Mouse (Mus musculus) heart, adult 2 months (tissue): Measurements from ENCODE around the gene Myrf. TPM values are rescaled to one million over a fixed set of nuclear protein-coding genes. Genes with fewer than 3 reads are reported as not detected.

Experiments
- DNase-seq, 2 experiments: peaks; one replicate each; pipeline ENCODE4 v3.0.0; 2021
- H3K27ac ChIP-seq: fragments of 200-600 bp; 2 replicates; pipeline ENCODE4 v1.8.1; 2022
- H3K27me3 ChIP-seq: fragments of 200-500 bp; 2 replicates; pipeline ENCODE4 v1.6.1; 2012; ENCODE audit warnings: mild to moderate bottlenecking, low read length, inconsistent platforms, mixed read lengths; ENCODE audit not compliant: control insufficient read depth, insufficient read depth
- H3K36me3 ChIP-seq: fragments of 200-500 bp; 2 replicates; pipeline ENCODE4 v1.6.1; 2012; ENCODE audit warnings: low read length, inconsistent platforms; ENCODE audit not compliant: control insufficient read depth, insufficient read depth
- H3K4me1 ChIP-seq: fragments of 200-500 bp; 2 replicates; pipeline ENCODE4 v1.6.1; 2011; ENCODE audit warnings: low read length; ENCODE audit not compliant: control insufficient read depth, insufficient read depth
- H3K4me3 ChIP-seq: fragments of 200-600 bp; 2 replicates; pipeline ENCODE4 v1.8.1; 2022
- H3K79me2 ChIP-seq: fragments of 200-500 bp; replicated peaks from 2 replicates; pipeline ENCODE4 v1.6.1; 2012; ENCODE audit warnings: mild to moderate bottlenecking, inconsistent platforms, low read length, moderate library complexity, mixed read lengths; ENCODE audit not compliant: control insufficient read depth, insufficient read depth
- H3K9ac ChIP-seq: fragments of 200-500 bp; 2 replicates; pipeline ENCODE4 v1.6.1; 2012; ENCODE audit warnings: low read depth, mild to moderate bottlenecking, control low read depth, inconsistent platforms, low read length, mixed read lengths
- CTCF ChIP-seq: fragments of 200-600 bp; IDR thresholded peaks from 2 replicates; pipeline ENCODE4 v1.8.1; 2022; ENCODE audit warnings: antibody characterized with exemption, mild to moderate bottlenecking, moderate library complexity
- EP300 ChIP-seq: fragments of 200-500 bp; IDR thresholded peaks from 2 replicates; pipeline ENCODE4 v1.6.1; 2011; ENCODE audit warnings: low read depth, low read length, control low read depth; ENCODE audit not compliant: insufficient read depth
- POLR2A ChIP-seq: fragments of 200-500 bp; IDR thresholded peaks from 2 replicates; pipeline ENCODE4 v1.6.1; 2011; ENCODE audit warnings: mild to moderate bottlenecking, low read depth, low read length, control low read depth; ENCODE audit not compliant: insufficient read depth
- WGBS: fragments of 180-500 bp; shearing (Covaris S2); methylation state at CpG from one replicate; pipeline ENCODE4 v1.1.7; 2018; 5-methylcytosine and 5-hydroxymethylcytosine counted together
- intact Hi-C: fragments of 180-260 bp; cut with DNase I; formaldehyde crosslinking; loops from one replicate; pipeline ENCODE4 v1.15.1; 2025
- polyA plus RNA-seq: library from polyadenylated mRNA; depleted of rRNA; stranded (reverse); fragments of >200 nt; gene quantifications from 2 replicates; pipeline ENCODE4 v1.2.3, GENCODE M21; 2012
- total RNA-seq, 2 experiments: library from RNA; stranded (reverse); gene quantifications; 2 replicates each; pipeline ENCODE4 v1.2.3; 2021

The Myrf gene
- total and polyA plus RNA-seq, 3 experiments, result 3.9 to 6.5 (median 4.7) TPM

DNA sequence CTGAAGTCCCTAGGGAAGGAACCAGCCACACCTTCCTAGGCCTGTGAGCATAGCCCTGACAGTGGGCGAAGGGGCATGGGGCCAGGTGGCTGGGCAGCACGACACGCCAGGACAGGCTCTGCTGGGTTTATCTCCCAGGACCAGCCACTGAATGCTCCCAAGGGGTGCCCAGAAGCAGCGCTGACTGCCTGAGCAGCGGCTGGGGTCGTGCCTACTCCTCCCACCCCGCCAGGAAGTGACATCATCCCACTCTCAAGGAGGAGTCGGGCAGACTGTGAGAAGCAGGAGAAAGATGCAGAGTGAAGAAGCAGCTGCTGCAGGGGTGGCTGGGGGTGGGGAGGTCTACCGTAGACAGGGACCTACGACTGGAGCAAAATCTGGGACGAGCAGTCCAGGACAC, 32.2 kb upstream of the Myrf start:
- peak; percentile 58 to 63 for DNase-seq
- Histone ChIP-seq H3K36me3 (no peaks in the 10 kb centered on the region), H3K27me3 (no peaks in the 10 kb centered on the region), H3K27ac (peak overlapping the region; percentile 33), H3K79me2 (no peaks in the 10 kb centered on the region), H3K4me1 (peaks cover 2% of the 10 kb centered on the region), H3K9ac (peak overlapping the region; percentile 26), H3K4me3 (no peak overlapping the region)
- intact Hi-C loops, result no loop called here
- WGBS, result 23% methylated on average over 11 of the region's 11 CpGs
- TF ChIP-seq POLR2A (no peak), EP300 (no peak), CTCF (no peak)

DNA sequence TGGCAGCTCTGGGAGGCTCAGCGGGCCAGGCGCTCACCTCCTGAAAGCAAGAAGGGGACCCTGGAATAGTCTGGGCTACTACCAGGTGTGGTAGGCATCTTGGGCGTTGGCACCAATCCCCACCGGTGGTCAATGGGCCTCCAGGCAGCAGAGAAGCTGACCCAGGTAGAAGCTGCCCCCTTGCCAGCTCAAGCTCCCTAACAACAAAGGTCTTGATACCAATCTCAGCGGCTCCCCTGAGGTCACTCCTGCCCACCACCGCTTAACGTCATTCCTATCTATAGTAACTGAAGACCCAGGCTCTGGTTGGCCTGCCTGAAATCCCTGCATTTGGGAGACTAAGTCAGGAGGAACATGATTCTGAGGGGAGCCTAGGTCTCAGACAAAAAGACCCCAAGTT, 31.0 kb upstream of the Myrf start:
- Histone ChIP-seq H3K4me1 (peaks cover 5% of the 10 kb centered on the region), H3K27me3 (no peaks in the 10 kb centered on the region), H3K36me3 (no peaks in the 10 kb centered on the region), H3K79me2 (no peaks in the 10 kb centered on the region), H3K4me3 (no peak overlapping the region), H3K27ac (no peak overlapping the region), H3K9ac (no peak overlapping the region)
- DNase-seq, result no peak
- no peak for TF ChIP-seq POLR2A
- no peak for TF ChIP-seq CTCF
- no peak for TF ChIP-seq EP300
- intact Hi-C loops, result no loop called here
- 90% methylated on average over 7 of the region's 7 CpGs for WGBS

DNA sequence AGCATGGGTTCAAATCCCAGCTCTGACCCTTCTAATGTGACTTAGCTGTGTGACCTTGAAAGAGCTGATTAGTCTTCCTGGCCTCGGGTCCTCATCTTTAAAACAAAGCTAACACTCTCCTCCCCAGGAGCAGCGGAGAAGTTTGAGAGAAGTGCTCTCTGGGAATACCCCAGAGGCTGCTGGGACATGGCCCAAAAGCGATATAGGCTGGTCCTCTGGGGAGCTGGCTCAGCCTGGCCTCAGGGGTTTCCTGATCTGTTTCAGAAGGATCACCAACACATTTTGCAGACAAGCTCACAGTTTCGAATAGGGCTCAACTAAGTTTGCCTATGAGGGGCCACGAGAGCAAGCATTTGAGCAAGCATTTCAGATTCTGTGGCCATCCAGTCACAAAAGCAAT, 29.8 kb upstream of the Myrf start:
- H3K27me3 ChIP-seq, result no peaks in the 10 kb centered on the region
- no peaks in the 10 kb centered on the region for H3K79me2 ChIP-seq
- peaks cover 5% of the 10 kb centered on the region for H3K4me1 ChIP-seq
- no peaks in the 10 kb centered on the region for H3K36me3 ChIP-seq
- H3K4me3 ChIP-seq, result no peak overlapping the region
- H3K27ac ChIP-seq, result no peak overlapping the region
- DNase-seq, result no peak
- TF ChIP-seq EP300 (no peak), POLR2A (no peak), CTCF (no peak)
- intact Hi-C loops, result no loop called here
- WGBS, result 75% methylated on average over 5 of the region's 5 CpGs
- no peak overlapping the region for H3K9ac ChIP-seq

DNA sequence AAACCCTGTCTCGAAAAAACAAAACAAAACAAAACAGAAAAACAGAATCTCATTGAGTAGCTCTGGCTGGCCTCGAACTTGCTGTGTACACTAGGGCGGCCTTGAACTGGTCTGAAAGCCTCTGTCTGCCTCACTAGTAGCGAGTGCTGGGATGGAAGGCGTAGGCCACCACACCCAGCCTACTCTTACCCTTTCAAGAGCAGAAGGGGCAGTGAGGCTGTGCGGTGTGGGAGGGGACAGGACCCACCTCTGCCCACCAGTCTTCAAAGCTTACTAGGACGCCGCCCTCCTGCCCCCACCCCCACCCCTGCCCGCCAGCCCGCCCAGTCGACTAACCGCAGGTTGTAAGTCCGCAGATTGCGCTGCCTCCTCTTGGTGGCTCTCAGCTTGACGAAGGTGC, 28.3 kb upstream of the Myrf start:
- Histone ChIP-seq H3K27ac (no peak overlapping the region), H3K79me2 (no peaks in the 10 kb centered on the region), H3K36me3 (no peaks in the 10 kb centered on the region), H3K4me3 (no peak overlapping the region), H3K4me1 (peaks cover 5% of the 10 kb centered on the region), H3K27me3 (no peaks in the 10 kb centered on the region), H3K9ac (no peak overlapping the region)
- no peak for DNase-seq
- intact Hi-C loops, result no loop called here
- TF ChIP-seq POLR2A (no peak), EP300 (no peak), CTCF (no peak)
- 93% methylated on average over 15 of the region's 15 CpGs for WGBS

DNA sequence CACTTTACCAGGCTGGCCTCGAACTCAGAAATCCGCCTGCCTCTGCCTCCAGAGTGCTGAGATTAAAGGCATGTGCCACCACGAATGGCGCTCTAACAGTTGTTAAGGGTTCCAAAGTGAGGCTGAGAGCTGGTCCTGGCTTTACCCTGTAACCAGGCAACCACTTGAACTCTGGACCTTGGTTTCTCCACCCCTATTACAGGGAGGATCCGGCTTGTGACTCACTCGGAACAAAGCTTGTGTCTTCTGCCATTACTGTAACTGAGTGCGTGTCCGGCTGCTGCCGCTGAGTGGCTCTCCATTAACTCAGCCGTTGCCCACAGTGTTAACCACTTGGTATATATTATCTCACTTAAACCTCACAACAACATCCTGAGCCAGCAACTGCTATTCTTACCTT, 27.4 kb upstream of the Myrf start:
- H3K27ac ChIP-seq, result no peak overlapping the region; the same call in 1 of the 2 replicates
- no peaks in the 10 kb centered on the region for H3K27me3 ChIP-seq
- TF ChIP-seq EP300, result no peak
- no peak for TF ChIP-seq POLR2A
- TF ChIP-seq CTCF, result no peak
- no peak overlapping the region for H3K9ac ChIP-seq
- peaks cover 5% of the 10 kb centered on the region for H3K4me1 ChIP-seq
- H3K4me3 ChIP-seq, result no peak overlapping the region
- H3K36me3 ChIP-seq, result no peaks in the 10 kb centered on the region
- intact Hi-C loops, result no loop called here
- no peak for DNase-seq
- H3K79me2 ChIP-seq, result no peaks in the 10 kb centered on the region
- 84% methylated on average over 10 of the region's 10 CpGs for WGBS

DNA sequence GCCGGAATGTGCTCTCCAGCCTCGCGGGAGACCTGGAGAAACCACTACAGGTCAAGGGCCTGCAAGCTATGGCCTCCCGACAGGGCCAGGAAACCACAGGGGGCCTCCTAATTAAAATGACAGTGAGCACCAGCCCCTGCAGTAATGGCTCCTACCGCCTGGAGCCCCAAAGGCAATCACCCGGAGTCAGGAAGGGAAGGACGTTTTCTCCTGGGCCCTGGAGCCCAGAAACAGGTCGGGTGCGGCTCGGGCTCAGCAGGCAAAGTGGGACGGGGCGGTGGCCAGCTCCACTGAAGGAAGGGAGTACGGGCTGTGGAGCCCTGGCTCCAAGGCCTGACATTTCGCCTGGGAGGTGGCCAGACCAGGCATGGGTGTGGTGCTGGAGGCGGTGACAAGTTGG, 26.5 kb upstream of the Myrf start:
- TF ChIP-seq CTCF (peak; percentile 37), POLR2A (no peak), EP300 (no peak)
- Histone ChIP-seq H3K9ac (no peak overlapping the region), H3K27me3 (no peaks in the 10 kb centered on the region), H3K36me3 (no peaks in the 10 kb centered on the region), H3K4me1 (peaks cover 4% of the 10 kb centered on the region), H3K27ac (peak overlapping the region; percentile 80), H3K4me3 (no peak overlapping the region), H3K79me2 (no peaks in the 10 kb centered on the region)
- WGBS, result 42% methylated on average over 15 of the region's 15 CpGs
- intact Hi-C loops, result no loop called here
- peak; percentile 60 to 70 for DNase-seq
